Comparison of ENCODE assay signal across 8 mouse cellular contexts in the genomic region with DNA sequence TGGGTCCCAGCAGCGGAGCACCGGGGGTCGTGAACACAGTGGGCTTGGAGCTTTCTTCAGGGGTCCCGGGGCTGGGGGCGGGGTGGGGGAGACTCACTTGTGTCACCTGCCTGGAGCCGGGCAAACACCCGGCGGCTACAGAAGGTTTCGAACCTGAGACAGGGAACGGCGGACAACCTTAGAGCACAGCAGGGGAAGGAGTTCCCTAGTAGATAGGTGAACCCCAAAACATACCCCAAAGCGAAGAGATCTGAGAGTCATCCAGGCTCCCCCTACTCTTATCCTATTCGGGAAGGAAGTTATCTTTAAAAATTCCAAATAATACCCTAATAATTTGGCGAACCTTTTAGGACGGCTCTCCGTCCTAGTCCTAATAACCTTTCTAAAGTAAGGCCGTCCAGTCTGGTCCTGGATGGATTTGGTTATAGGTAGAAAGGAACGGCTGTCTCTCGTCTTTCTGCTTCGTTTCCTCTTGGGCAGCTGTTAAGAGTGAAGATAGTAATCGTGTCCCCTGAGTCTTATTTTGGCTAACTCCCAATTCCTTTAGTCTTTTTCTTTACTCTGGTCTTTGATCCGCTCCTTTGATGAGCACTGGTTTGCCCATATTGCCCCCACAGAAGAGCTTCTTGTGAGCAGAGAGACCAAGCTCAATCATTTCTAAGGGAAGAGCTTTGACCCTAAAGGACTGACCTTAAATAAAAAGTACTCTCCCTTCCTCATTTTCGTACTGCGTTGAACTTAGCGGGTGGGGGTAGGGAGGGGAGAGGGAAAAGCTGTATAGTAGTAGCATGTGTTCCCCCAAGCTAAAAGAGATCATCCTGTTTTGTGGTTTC. TPM values are rescaled to one million over a fixed set of nuclear protein-coding genes. Genes with fewer than 3 reads are reported as not detected.
DNase-seq lines count a peak whose midpoint lies in the region; ATAC-seq and TF ChIP-seq lines count a peak whose summit lies in the region.

No protein-coding gene starts in this region.

- DNase-seq in frontal cortex, postnatal 14 days (ENCODE audit: low spot score in 2 of 2), result no peak
- DNase-seq in CH12.LX (ENCODE audit: extremely low read depth), result peak; percentile 28
- DNase-seq in urinary bladder, postnatal 25 days (ENCODE audit: low spot score), result no peak
- no peak for DNase-seq in left cerebral cortex, postnatal 14 days (ENCODE audit: low spot score in 2 of 2)

- in situ Hi-C loops in CH12.LX (cut with MboI; ENCODE audit: low pct_ligation_motif_present, low pct_unique_long_range_greater_than_20kb, low sequenced_read_pairs), result no loop called here

- no peak for TF ChIP-seq POLR2A in CH12.LX (IDR thresholded peaks at IDR 0.05; ENCODE audit: low read depth, low read length)
- no peak for TF ChIP-seq POLR2A in embryonic fibroblast, embryonic 13.5 days (IDR thresholded peaks at IDR 0.05; ENCODE audit: low read depth, low read length)

- no peaks in the 10 kb centered on the region for H3K36me3 ChIP-seq in CH12.LX (replicated peaks in 1 of 2; ENCODE audit: control insufficient read depth in 1 of 2, insufficient read depth in 1 of 2, low read length in 1 of 2)
- H3K36me3 ChIP-seq in intestine, embryonic 15.5 days, result no peaks in the 10 kb centered on the region
- no peaks in the 10 kb centered on the region for H3K36me3 ChIP-seq in midbrain, embryonic 15.5 days (replicated peaks)

- H3K4me1 ChIP-seq in CH12.LX (ENCODE audit: control insufficient read depth in 1 of 2, insufficient read depth in 2 of 2), result peaks cover 0 to 25% of the 10 kb centered on the region in 2 experiments; a peak in 2 of 4 replicates
- no peaks in the 10 kb centered on the region for H3K4me1 ChIP-seq in embryonic fibroblast, embryonic 13.5 days (ENCODE audit: control insufficient read depth, insufficient read depth, low read length)
- H3K4me1 ChIP-seq in intestine, embryonic 15.5 days (replicated peaks), result no peaks in the 10 kb centered on the region; the same call in 1 of the 2 replicates
- peaks cover 22% of the 10 kb centered on the region for H3K4me1 ChIP-seq in midbrain, embryonic 15.5 days

- ATAC-seq in frontal cortex, adult (ENCODE audit: low TSS enrichment), result 0 out of 2 replicates have a peak, but pooled peaks have one; percentile 11
- ATAC-seq in intestine, embryonic 15.5 days, result peak; percentile 60
- ATAC-seq in midbrain, embryonic 15.5 days (replicated peaks), result no peak; the same call in 1 of the 2 replicates

- intact Hi-C loops in left cerebral cortex, postnatal 14 days (cut with DNase I), result loop anchor here (10.0 kb wide), 1 partner anchor 109 kb away; no protein-coding TSS in a partner anchor

- dilution Hi-C loops in CH12.LX (cut with MboI; ENCODE audit: extremely low pct_ligation_motif_present, extremely low pct_unique_long_range_greater_than_20kb, low sequenced_read_pairs), result no loop called here

- H3K79me2 ChIP-seq in CH12.LX (replicated peaks; ENCODE audit: control insufficient read depth, extremely low read depth, insufficient read depth, poor library complexity, severe bottlenecking), result peaks cover 4% of the 10 kb centered on the region; the same call in 1 of the 2 replicates

- TF ChIP-seq RAD21 in CH12.LX (IDR thresholded peaks at IDR 0.05; ENCODE audit: low read depth, low read length), result no peak

- H3K4me3 ChIP-seq in CH12.LX (replicated peaks in 1 of 3; ENCODE audit: low read depth in 2 of 3, low read length in 2 of 3, poor library complexity in 1 of 3), result peak overlapping the region; percentile 57 to 85 (median 69)
- peak overlapping the region; percentile 88 for H3K4me3 ChIP-seq in embryonic fibroblast, embryonic 13.5 days (ENCODE audit: insufficient read depth, low read length)
- peak overlapping the region; percentile 94 for H3K4me3 ChIP-seq in intestine, embryonic 15.5 days (replicated peaks)
- peak overlapping the region; percentile 85 for H3K4me3 ChIP-seq in midbrain, embryonic 15.5 days

- TF ChIP-seq EP300 in CH12.LX (IDR thresholded peaks at IDR 0.05; ENCODE audit: low read length), result no peak

- H3K4me2 ChIP-seq in CH12.LX (ENCODE audit: insufficient read depth, low read depth, poor library complexity, severe bottlenecking), result peak overlapping the region; percentile 99
- peak overlapping the region; percentile 74 for H3K4me2 ChIP-seq in intestine, embryonic 15.5 days (replicated peaks)
- H3K4me2 ChIP-seq in midbrain, embryonic 15.5 days, result peak overlapping the region; percentile 54

- H3K9me3 ChIP-seq in CH12.LX (replicated peaks; ENCODE audit: low read length), result no peaks in the 10 kb centered on the region
- H3K9me3 ChIP-seq in intestine, embryonic 15.5 days, result no peaks in the 10 kb centered on the region
- no peaks in the 10 kb centered on the region for H3K9me3 ChIP-seq in midbrain, embryonic 15.5 days

- H3K9ac ChIP-seq in CH12.LX (ENCODE audit: insufficient read depth, low read depth), result peak overlapping the region; percentile 82
- peak overlapping the region; percentile 96 for H3K9ac ChIP-seq in intestine, embryonic 15.5 days
- peak overlapping the region; percentile 96 for H3K9ac ChIP-seq in midbrain, embryonic 15.5 days

- WGBS in intestine, embryonic 15.5 days, result 4% methylated on average over 25 of the region's 25 CpGs
- 4% methylated on average over 25 of the region's 25 CpGs for WGBS in midbrain, embryonic 15.5 days

- H3K27ac ChIP-seq in CH12.LX (ENCODE audit: insufficient read depth, low read depth), result no peak overlapping the region
- peak overlapping the region; percentile 14 for H3K27ac ChIP-seq in embryonic fibroblast, embryonic 13.5 days (ENCODE audit: insufficient read depth, low read length)
- peak overlapping the region; percentile 95 for H3K27ac ChIP-seq in intestine, embryonic 15.5 days
- H3K27ac ChIP-seq in midbrain, embryonic 15.5 days, result peak overlapping the region; percentile 92

- H3K27me3 ChIP-seq in CH12.LX (replicated peaks), result peaks cover 5% of the 10 kb centered on the region
- 0 out of 2 replicates have a peak, but pooled peaks cover 2% of the 10 kb centered on the region for H3K27me3 ChIP-seq in intestine, embryonic 15.5 days (replicated peaks)
- no peaks in the 10 kb centered on the region for H3K27me3 ChIP-seq in midbrain, embryonic 15.5 days (replicated peaks)

- no peak for TF ChIP-seq CTCF in CH12.LX (conservative IDR thresholded peaks at IDR 0.05 in 1 of 2, IDR thresholded peaks at IDR 0.05 in 1 of 2; ENCODE audit: low read depth in 2 of 2, low read length in 2 of 2)
- TF ChIP-seq CTCF in embryonic fibroblast, embryonic 13.5 days (IDR thresholded peaks at IDR 0.05; ENCODE audit: borderline replicate concordance, insufficient read depth, low read length), result no peak

TF ChIP-seq in CH12.LX, 34 proteins besides CTCF, POLR2A, EP300 and RAD21:
- TF ChIP-seq CHD2 (IDR thresholded peaks at IDR 0.05; ENCODE audit: low read length) (no peak), BHLHE40 (IDR thresholded peaks at IDR 0.05; ENCODE audit: low read depth, low read length) (no peak), MEF2A (IDR thresholded peaks at IDR 0.05; ENCODE audit: borderline replicate concordance, low read depth, low read length) (no peak), TBP (conservative IDR thresholded peaks at IDR 0.05; ENCODE audit: low read depth, low read length) (no peak), ZC3H11A (IDR thresholded peaks at IDR 0.05; ENCODE audit: low read depth, low read length) (no peak), RCOR1 (conservative IDR thresholded peaks at IDR 0.05; ENCODE audit: low read depth, low read length) (no peak), SMC3 (IDR thresholded peaks at IDR 0.05; ENCODE audit: low read depth, low read length) (no peak), USF2 (conservative IDR thresholded peaks at IDR 0.05; ENCODE audit: low read depth, low read length) (no peak), UBTF (IDR thresholded peaks at IDR 0.05; ENCODE audit: low read depth, low read length) (no peak), POLR2AphosphoS2 (IDR thresholded peaks at IDR 0.05; ENCODE audit: low read depth, low read length) (no peak), MAFK (IDR thresholded peaks at IDR 0.05; ENCODE audit: insufficient replicate concordance, low read length) (no peak)

RNA-seq across cellular contexts. Expression of a gene that starts 0.9 kb away (rescaled TPM):
- 3.5 and 3.8 TPM in 2 replicates for total RNA-seq in CH12.LX (2012; rRNA removed)
- 1.6 and 3.2 TPM in 2 replicates for total RNA-seq in CH12.LX (2014; rRNA removed)
- 19.2 and 24.0 TPM in 2 replicates for polyA plus RNA-seq in CH12.LX (2012; ENCODE audit: insufficient read length, low read depth)
- polyA plus RNA-seq in embryonic fibroblast, embryonic 13.5 days (2011; ENCODE audit: insufficient read length, low read depth, missing spikeins), result 36.7 and 40.4 TPM in 2 replicates
- 27.5 and 29.1 TPM in 2 replicates for polyA plus RNA-seq in intestine, embryonic 15.5 days (2015; fragmentation: Nextera tagmentation; extraction: Ambion mirVana)
- polyA plus RNA-seq in midbrain, embryonic 15.5 days (2015; fragmentation: Nextera tagmentation; extraction: Ambion mirVana), result 98.0 and 106 TPM in 2 replicates
- 100 to 1,000 TPM; 123 to 130 TPM for total RNA-seq in left cerebral cortex, postnatal 14 days (2021)
